Mouse (Mus musculus) neural tube, embryonic 13.5 days (tissue): Measurements from ENCODE around the gene Fli1. TPM values are rescaled to one million over a fixed set of nuclear protein-coding genes. Genes with fewer than 3 reads are reported as not detected.

Experiments
- ATAC-seq: fragments of 200-750 bp; cut with Nextera tagmentation; 2 replicates; pipeline ENCODE4 v1.8.0; 2017; ENCODE audit warnings: low read depth, mild to moderate bottlenecking, moderate TSS enrichment, moderate library complexity
- H3K27ac ChIP-seq: fragments of 300-500 bp; sonication (generic); replicated peaks from 2 replicates; pipeline ENCODE4 v1.5.1; 2015; ENCODE audit warnings: moderate library complexity, mild to moderate bottlenecking, inconsistent platforms
- H3K27me3 ChIP-seq: fragments of 300-500 bp; sonication (generic); 2 replicates; pipeline ENCODE4 v1.6.1; 2015; ENCODE audit warnings: mild to moderate bottlenecking, inconsistent platforms
- H3K36me3 ChIP-seq: fragments of 300-500 bp; sonication (generic); 2 replicates; pipeline ENCODE4 v1.6.1; 2015; ENCODE audit warnings: mild to moderate bottlenecking, inconsistent platforms
- H3K4me1 ChIP-seq: fragments of 300-500 bp; sonication (generic); replicated peaks from 2 replicates; pipeline ENCODE4 v1.6.1; 2015; ENCODE audit warnings: inconsistent platforms
- H3K4me2 ChIP-seq: fragments of 300-500 bp; sonication (generic); 2 replicates; pipeline ENCODE4 v1.6.1; 2015; ENCODE audit warnings: inconsistent platforms, mild to moderate bottlenecking, moderate library complexity
- H3K4me3 ChIP-seq: fragments of 300-500 bp; sonication (generic); 2 replicates; pipeline ENCODE4 v1.5.1; 2015; ENCODE audit warnings: mild to moderate bottlenecking, inconsistent platforms
- H3K9ac ChIP-seq: fragments of 300-500 bp; sonication (generic); 2 replicates; pipeline ENCODE4 v1.6.1; 2015; ENCODE audit warnings: moderate library complexity, mild to moderate bottlenecking, inconsistent platforms
- H3K9me3 ChIP-seq: fragments of 300-500 bp; sonication (generic); 2 replicates; pipeline ENCODE4 v1.6.1; 2016; ENCODE audit warnings: inconsistent platforms
- WGBS: fragments of 180-500 bp; shearing (Covaris S2); methylation state at CpG from one replicate; pipeline ENCODE4 v1.1.7; 2015; 5-methylcytosine and 5-hydroxymethylcytosine counted together
- polyA plus RNA-seq: library from polyadenylated mRNA; unstranded; fragments of >200 nt; fragmentation: Nextera tagmentation; extraction: Ambion mirVana; gene quantifications from 2 replicates; pipeline ENCODE4 v1.2.1, GENCODE M21; 2015

The Fli1 gene
- polyA plus RNA-seq, 1 experiment from 2014 or later: 10.1 TPM

DNA sequence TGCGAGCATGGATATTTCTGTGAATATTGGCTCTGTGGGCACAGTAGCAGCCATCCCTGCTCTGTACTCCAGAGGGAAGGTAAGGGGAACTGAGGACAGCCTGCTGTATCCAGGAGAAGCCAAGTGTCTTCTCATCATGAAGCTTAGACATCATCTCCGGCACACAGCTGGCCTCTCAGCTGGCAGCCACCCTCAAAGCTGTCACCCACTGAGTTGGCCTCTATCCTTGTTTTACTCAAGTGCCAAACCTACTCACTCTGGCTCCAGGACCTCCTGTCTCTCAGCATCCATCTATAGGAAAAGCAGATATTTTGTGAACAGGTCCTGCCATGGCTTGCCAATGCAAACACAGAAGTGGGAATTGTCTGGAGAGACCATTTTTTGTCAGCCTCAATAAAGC lies 51.2 kb downstream of the Fli1 start:
- WGBS: 82% methylated on average over 2 of the region's 2 CpGs
- no peak overlapping the region for H3K9ac ChIP-seq

DNA sequence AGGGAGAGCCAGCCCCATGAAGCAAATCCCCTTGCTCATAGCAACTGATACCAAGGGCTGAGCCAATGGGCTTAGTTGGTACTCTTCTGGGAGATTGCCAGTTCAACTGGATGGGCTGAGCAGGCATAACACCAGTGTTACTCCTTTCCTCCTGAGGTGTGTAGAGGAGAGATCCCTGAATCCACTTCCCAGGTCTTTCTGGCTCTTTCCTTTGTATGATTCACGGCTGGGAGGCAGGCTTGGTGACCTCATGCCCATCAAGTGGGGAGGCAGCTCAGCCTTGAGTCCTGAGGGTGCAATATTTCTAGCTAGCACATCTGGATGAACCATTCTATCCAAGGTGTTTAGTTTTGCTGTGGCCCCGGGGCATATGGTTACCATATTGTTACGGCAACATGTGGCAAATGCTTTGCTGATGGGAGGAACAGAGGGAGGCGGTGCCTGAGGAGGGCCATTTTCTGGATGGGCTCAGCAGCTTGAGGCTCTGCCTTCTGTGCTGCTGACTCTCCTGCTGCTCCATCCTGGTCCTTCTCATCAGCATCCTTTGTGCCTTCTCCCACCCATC lies 52.8 kb downstream of the Fli1 start:
- Histone ChIP-seq H3K27me3 (no peaks in the 10 kb centered on the region), H3K9ac (no peak overlapping the region), H3K4me1 (peaks cover 3% of the 10 kb centered on the region; the same call in 1 of the 2 replicates), H3K9me3 (no peaks in the 10 kb centered on the region), H3K4me2 (no peak overlapping the region), H3K4me3 (no peak overlapping the region), H3K36me3 (no peaks in the 10 kb centered on the region), H3K27ac (no peak overlapping the region)
- WGBS: 79% methylated on average over 4 of the region's 4 CpGs
- no peak for ATAC-seq

More for the DNA sequence above, 51.2 kb downstream of the Fli1 start:
- no peak overlapping the region for H3K4me2 ChIP-seq
- H3K9me3 ChIP-seq: no peaks in the 10 kb centered on the region
- H3K27me3 ChIP-seq: no peaks in the 10 kb centered on the region
- H3K36me3 ChIP-seq: no peaks in the 10 kb centered on the region
- ATAC-seq: no peak
- peaks cover 17% of the 10 kb centered on the region for H3K4me1 ChIP-seq
- H3K4me3 ChIP-seq: no peak overlapping the region
- no peak overlapping the region for H3K27ac ChIP-seq

DNA sequence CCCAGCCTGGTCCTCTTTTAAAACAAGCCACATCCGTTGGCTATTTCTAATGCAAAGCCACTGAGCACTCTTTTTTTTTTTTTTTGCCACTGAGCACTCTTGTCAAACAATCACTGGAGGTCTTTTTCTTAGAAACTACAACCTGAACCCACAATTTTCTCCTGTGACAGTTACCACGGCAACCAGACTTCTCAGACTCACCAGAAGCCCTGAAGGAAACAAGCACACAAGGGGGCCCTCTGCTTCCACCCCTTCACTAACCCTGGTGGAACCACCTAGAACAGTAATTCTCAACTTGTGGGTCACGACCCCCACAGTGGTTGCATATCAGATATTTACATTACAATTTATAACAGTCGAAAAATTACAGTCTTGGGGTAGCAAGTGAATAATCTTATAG lies 53.3 kb downstream of the Fli1 start:
- H3K9me3 ChIP-seq: no peaks in the 10 kb centered on the region

DNA sequence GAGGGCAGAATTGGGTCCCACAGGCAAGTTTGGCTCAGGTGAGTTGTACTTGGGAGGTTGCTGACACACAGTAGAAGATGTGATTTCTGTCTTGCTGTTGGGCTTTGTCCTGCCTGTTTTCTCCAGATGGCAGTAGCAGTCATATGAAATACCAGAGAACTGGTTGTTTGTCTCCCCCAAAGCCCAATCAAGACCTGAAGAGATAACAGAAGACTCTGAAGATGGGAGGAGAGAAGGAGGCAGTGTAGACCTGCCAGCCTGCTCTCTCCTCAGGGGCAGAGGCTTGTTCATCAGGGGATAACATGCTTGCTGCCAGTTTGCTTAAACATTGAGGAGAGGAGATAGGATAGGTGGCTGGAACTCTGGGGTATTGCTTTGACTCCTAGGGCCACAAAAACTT lies 54.0 kb downstream of the Fli1 start:
- no peaks in the 10 kb centered on the region for H3K9me3 ChIP-seq
- H3K27me3 ChIP-seq: no peaks in the 10 kb centered on the region
- H3K4me3 ChIP-seq: no peak overlapping the region
- H3K36me3 ChIP-seq: no peaks in the 10 kb centered on the region
- no peaks in the 10 kb centered on the region for H3K4me1 ChIP-seq
- no peak overlapping the region for H3K4me2 ChIP-seq
- ATAC-seq: no peak
- no peak overlapping the region for H3K9ac ChIP-seq
- H3K27ac ChIP-seq: no peak overlapping the region

More for the DNA sequence above, 53.3 kb downstream of the Fli1 start:
- Histone ChIP-seq H3K27me3 (no peaks in the 10 kb centered on the region), H3K4me1 (no peaks in the 10 kb centered on the region), H3K4me3 (no peak overlapping the region), H3K9ac (no peak overlapping the region), H3K4me2 (no peak overlapping the region), H3K27ac (no peak overlapping the region), H3K36me3 (no peaks in the 10 kb centered on the region)
- 70% methylated on average over 4 of the region's 4 CpGs for WGBS
- no peak for ATAC-seq

DNA sequence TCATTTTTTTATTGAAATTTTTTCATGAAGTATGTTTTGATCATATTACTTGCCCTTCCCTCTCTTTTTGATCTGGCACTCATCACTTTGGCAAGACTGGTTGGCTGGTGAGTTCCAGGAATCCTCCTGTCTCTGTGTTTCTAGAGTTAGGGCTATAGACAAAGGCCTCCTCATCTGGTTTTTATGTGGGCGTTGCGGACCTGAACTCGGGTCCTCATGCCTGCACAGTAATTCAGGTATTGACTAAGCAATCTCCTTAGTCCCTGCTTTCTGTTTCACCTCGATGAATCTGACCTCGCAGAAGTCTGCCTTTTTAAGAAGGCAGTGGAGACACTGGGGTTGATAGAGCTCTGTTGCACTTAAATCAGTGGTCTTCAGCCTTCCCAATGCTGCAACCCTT lies 54.8 kb downstream of the Fli1 start:
- no peak for ATAC-seq
- Histone ChIP-seq H3K27me3 (no peaks in the 10 kb centered on the region), H3K4me2 (no peak overlapping the region), H3K9me3 (no peaks in the 10 kb centered on the region), H3K27ac (no peak overlapping the region), H3K36me3 (no peaks in the 10 kb centered on the region), H3K4me3 (no peak overlapping the region), H3K4me1 (no peaks in the 10 kb centered on the region), H3K9ac (no peak overlapping the region)
- WGBS: 92% methylated on average over 5 of the region's 5 CpGs

DNA sequence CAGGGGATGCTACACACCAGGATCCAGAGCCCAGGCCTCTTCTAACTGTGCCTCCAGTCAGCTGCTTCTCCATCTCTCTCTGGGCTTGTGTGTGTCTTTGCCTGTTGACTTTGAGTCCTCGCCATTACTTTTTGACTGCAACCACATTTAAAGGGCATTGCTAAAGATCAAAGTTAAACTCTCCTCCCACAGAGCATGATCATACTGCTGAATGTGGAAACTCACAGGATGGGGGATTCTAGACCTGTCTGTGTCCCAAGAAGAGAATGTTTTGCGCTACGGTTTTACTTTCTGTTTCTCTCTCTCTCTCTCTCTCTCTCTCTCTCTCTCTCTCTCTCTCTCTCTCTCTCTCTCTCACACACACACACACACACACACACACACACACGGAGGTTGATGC lies 55.3 kb downstream of the Fli1 start:
- H3K9ac ChIP-seq: no peak overlapping the region
- no peaks in the 10 kb centered on the region for H3K27me3 ChIP-seq
- no peaks in the 10 kb centered on the region for H3K9me3 ChIP-seq
- no peak for ATAC-seq
- WGBS: 81% methylated on average over 4 of the region's 4 CpGs
- no peaks in the 10 kb centered on the region for H3K36me3 ChIP-seq
- H3K4me2 ChIP-seq: no peak overlapping the region
- no peak overlapping the region for H3K4me3 ChIP-seq
- H3K27ac ChIP-seq: no peak overlapping the region
- no peaks in the 10 kb centered on the region for H3K4me1 ChIP-seq

DNA sequence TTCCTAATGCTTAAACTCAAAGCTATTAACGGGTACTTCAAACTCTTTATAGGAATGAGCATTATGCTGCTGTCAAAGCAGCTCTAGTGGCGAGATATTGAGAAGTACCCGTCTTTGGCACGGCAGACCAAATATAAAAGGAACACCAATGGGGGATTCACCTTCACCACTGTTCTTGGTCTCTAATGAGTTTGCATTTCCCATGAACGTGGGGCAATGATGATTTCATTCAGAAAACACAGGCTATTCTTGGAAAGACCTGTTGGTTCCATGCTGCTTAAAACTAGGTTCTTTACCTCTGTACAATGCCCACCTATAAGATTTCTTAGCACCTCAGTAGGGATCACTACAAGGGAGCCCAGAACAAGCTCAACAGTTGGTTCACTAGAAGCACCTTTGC lies 62.2 kb downstream of the Fli1 start:
- 89% methylated on average over 5 of the region's 5 CpGs for WGBS
- Histone ChIP-seq H3K27me3 (no peaks in the 10 kb centered on the region), H3K4me3 (no peak overlapping the region), H3K4me2 (no peak overlapping the region), H3K9me3 (no peaks in the 10 kb centered on the region), H3K27ac (no peak overlapping the region), H3K4me1 (peaks cover 18% of the 10 kb centered on the region), H3K9ac (no peak overlapping the region), H3K36me3 (no peaks in the 10 kb centered on the region)
- no peak for ATAC-seq

DNA sequence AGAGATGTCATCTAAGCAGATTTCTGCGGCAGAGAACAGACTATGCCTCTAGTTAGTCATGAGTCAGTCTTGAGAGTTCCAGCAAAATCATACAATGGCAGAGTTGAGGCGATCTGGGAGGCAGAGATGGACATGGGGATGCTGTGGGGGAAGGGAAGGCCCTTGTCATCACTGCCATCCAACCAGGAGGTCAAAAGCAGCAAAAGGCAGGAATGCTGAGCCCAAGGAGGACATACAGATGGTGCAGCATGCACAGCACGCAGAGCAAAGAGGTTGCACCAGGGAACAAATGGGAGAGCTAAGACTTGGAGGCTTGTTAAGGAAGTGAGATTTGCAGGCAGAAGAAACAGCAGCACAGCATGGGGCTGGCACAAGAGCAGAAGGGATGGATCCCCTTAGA lies 63.9 kb downstream of the Fli1 start:
- H3K4me3 ChIP-seq: no peak overlapping the region
- H3K36me3 ChIP-seq: no peaks in the 10 kb centered on the region
- H3K4me1 ChIP-seq: peaks cover 18% of the 10 kb centered on the region
- no peak overlapping the region for H3K4me2 ChIP-seq
- H3K27me3 ChIP-seq: no peaks in the 10 kb centered on the region
- no peak overlapping the region for H3K27ac ChIP-seq
- H3K9me3 ChIP-seq: no peaks in the 10 kb centered on the region
- no peak overlapping the region for H3K9ac ChIP-seq
- ATAC-seq: no peak
- 57% methylated on average over 3 of the region's 3 CpGs for WGBS

DNA sequence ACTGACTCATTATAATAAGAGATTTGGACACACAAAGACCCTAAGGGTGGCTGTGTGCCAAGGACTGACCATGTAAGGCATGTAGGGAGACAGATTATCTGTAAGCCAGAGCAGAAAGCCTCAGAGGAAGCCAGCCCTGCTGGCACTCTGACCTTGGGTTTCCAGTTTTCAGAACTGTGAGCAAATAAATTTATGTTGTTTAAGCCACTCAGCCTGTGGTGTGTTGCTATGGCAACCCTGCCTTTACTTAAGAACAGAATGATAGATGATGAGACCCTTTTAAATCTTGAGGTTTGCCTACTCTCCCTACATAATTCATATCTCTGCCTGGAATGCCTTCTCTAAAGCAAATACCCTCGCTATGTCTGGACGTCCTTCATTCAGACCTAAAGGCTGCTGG lies 64.6 kb downstream of the Fli1 start:
- H3K4me2 ChIP-seq: no peak overlapping the region
- no peak for ATAC-seq
- H3K9ac ChIP-seq: no peak overlapping the region
- no peak overlapping the region for H3K27ac ChIP-seq
- peaks cover 18% of the 10 kb centered on the region for H3K4me1 ChIP-seq
- H3K4me3 ChIP-seq: no peak overlapping the region
- no peaks in the 10 kb centered on the region for H3K27me3 ChIP-seq
- H3K9me3 ChIP-seq: no peaks in the 10 kb centered on the region
- WGBS: 40% methylated on average over 2 of the region's 2 CpGs
- H3K36me3 ChIP-seq: no peaks in the 10 kb centered on the region

DNA sequence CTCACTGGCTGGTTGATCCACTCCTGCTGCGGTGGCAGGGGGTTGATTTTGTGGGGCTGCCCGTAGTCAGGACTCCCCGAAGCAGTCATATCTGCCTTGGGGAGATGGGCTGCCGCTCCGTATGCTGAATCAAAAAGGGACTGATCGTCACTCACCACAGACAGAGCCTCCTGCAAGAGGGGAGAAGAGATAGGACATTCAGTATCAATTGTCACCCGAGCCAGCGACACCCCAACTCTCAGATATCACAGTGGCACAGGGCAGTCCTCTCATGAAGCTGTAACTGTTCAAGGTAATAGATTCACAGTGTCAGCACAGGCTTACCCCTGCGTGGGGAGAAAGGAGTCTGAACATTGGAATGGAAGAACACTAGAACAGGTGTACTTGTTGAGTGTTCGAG lies 66.1 kb downstream of the Fli1 start:
- no peak overlapping the region for H3K4me3 ChIP-seq
- H3K27ac ChIP-seq: no peak overlapping the region
- H3K27me3 ChIP-seq: no peaks in the 10 kb centered on the region
- no peaks in the 10 kb centered on the region for H3K9me3 ChIP-seq
- H3K4me1 ChIP-seq: peaks cover 18% of the 10 kb centered on the region
- H3K36me3 ChIP-seq: no peaks in the 10 kb centered on the region
- WGBS: 92% methylated on average over 10 of the region's 10 CpGs
- no peak overlapping the region for H3K4me2 ChIP-seq
- H3K9ac ChIP-seq: no peak overlapping the region
- no peak for ATAC-seq

DNA sequence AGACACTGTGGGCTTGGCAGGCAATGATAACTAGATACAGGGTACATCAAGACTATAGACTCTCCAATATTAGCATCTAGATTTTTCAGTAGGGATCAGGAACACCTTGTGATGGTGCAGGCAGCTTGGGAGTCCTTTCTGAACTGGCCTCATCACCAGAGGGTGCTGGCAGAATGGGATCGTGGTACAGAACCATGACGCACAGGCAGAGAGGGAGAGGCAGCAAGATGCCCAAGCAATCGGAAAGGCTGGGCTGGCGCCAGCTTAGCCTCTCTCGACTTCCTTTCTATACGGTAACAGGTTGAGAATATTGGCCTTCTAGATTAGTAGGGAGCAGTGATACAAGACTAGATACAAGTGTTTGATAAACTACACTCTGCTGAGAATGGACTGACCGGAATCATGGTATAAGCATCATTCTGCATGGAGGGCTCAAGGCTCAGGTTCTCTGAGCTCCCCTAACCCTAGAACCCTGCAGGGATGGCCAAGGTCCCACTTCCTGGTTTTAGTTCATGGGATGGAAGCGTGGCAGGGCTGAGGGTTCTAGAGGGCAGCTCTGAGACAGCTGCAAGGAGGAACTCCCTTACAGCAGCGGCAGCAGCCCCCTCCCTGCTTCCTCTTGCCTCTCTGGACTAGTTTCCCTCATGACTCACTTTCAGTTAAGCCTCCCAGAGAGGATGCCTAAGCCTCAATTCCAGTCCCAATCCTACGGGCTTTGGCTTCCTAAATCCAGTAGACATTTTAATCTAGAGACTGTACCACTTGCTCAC lies 67.9 kb downstream of the Fli1 start:
- H3K9ac ChIP-seq: no peak overlapping the region
- 93% methylated on average over 10 of the region's 10 CpGs for WGBS
- peaks cover 18% of the 10 kb centered on the region for H3K4me1 ChIP-seq
- no peak overlapping the region for H3K4me2 ChIP-seq
- no peaks in the 10 kb centered on the region for H3K27me3 ChIP-seq
- no peak overlapping the region for H3K27ac ChIP-seq
- no peak for ATAC-seq
- no peaks in the 10 kb centered on the region for H3K36me3 ChIP-seq
- H3K4me3 ChIP-seq: no peak overlapping the region
- no peaks in the 10 kb centered on the region for H3K9me3 ChIP-seq

DNA sequence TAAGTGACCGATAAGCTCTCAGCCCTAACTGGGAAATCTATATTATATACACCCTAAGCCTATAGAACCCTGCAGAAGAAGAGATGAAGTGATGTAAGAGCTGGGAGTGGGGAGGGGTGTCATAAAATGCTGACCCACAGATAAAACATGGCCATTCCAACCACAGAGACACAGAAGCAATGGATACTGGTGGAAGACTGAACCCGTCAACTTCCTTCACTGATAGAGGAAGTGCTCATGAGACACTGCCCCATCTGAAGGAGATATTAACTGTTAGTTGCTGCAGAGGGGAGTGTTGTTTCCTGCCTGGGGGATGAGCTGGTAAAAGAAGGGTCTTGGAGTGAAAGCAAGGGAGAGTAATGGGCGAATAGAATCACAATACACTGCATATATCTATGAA lies 70.3 kb downstream of the Fli1 start:
- Histone ChIP-seq H3K4me3 (no peak overlapping the region), H3K4me2 (no peak overlapping the region), H3K9ac (no peak overlapping the region), H3K4me1 (no peaks in the 10 kb centered on the region), H3K27me3 (no peaks in the 10 kb centered on the region), H3K36me3 (no peaks in the 10 kb centered on the region), H3K9me3 (no peaks in the 10 kb centered on the region), H3K27ac (no peak overlapping the region)
- WGBS: 85% methylated on average over 3 of the region's 3 CpGs
- no peak for ATAC-seq
